Mouse (Mus musculus): Measurements from ENCODE around the gene Tgfb2.

The Tgfb2 gene

GRCm38 (mm10) chr1:186582113-186582512 is 123.7 kb downstream of the Tgfb2 start:
- no peak for DNase-seq (ENCODE audit: low read depth, low spot score)

- DNase-seq (ENCODE audit: low read depth, low spot score), result no peak
Measured at GRCm38 (mm10) chr1:186581666-186582065, 124.1 kb downstream of the Tgfb2 start.

GRCm38 (mm10) chr1:186581114-186581513 is 124.7 kb downstream of the Tgfb2 start:
- no peak for DNase-seq (ENCODE audit: low read depth, low spot score)

GRCm38 (mm10) chr1:186577302-186577701 is 128.5 kb downstream of the Tgfb2 start:
- DNase-seq (ENCODE audit: low read depth, low spot score), result no peak

GRCm38 (mm10) chr1:186575629-186576028 is 130.2 kb downstream of the Tgfb2 start:
- no peak for DNase-seq (ENCODE audit: low read depth, low spot score)

GRCm38 (mm10) chr1:186575074-186575473 is 130.7 kb downstream of the Tgfb2 start:
- DNase-seq (ENCODE audit: low read depth, low spot score), result no peak
